Mouse (Mus musculus) heart, adult 2 months (tissue): ENCODE measurements around the gene Gm37240. TPM values are rescaled to one million over a fixed set of nuclear protein-coding genes. Genes with fewer than 3 reads are reported as not detected.

Source experiments
- DNase-seq, 2 experiments: peaks; one replicate each; pipeline ENCODE4 v3.0.0; 2021
- H3K27ac ChIP-seq: fragments of 200-600 bp; 2 replicates; pipeline ENCODE4 v1.8.1; 2022
- H3K27me3 ChIP-seq: fragments of 200-500 bp; 2 replicates; pipeline ENCODE4 v1.6.1; 2012; ENCODE audit warnings: mild to moderate bottlenecking, low read length, inconsistent platforms, mixed read lengths; ENCODE audit not compliant: control insufficient read depth, insufficient read depth
- H3K36me3 ChIP-seq: fragments of 200-500 bp; 2 replicates; pipeline ENCODE4 v1.6.1; 2012; ENCODE audit warnings: low read length, inconsistent platforms; ENCODE audit not compliant: control insufficient read depth, insufficient read depth
- H3K4me1 ChIP-seq: fragments of 200-500 bp; 2 replicates; pipeline ENCODE4 v1.6.1; 2011; ENCODE audit warnings: low read length; ENCODE audit not compliant: control insufficient read depth, insufficient read depth
- H3K4me3 ChIP-seq: fragments of 200-600 bp; 2 replicates; pipeline ENCODE4 v1.8.1; 2022
- H3K79me2 ChIP-seq: fragments of 200-500 bp; replicated peaks from 2 replicates; pipeline ENCODE4 v1.6.1; 2012; ENCODE audit warnings: mild to moderate bottlenecking, inconsistent platforms, low read length, moderate library complexity, mixed read lengths; ENCODE audit not compliant: control insufficient read depth, insufficient read depth
- H3K9ac ChIP-seq: fragments of 200-500 bp; 2 replicates; pipeline ENCODE4 v1.6.1; 2012; ENCODE audit warnings: low read depth, mild to moderate bottlenecking, control low read depth, inconsistent platforms, low read length, mixed read lengths
- CTCF ChIP-seq: fragments of 200-600 bp; IDR thresholded peaks from 2 replicates; pipeline ENCODE4 v1.8.1; 2022; ENCODE audit warnings: antibody characterized with exemption, mild to moderate bottlenecking, moderate library complexity
- EP300 ChIP-seq: fragments of 200-500 bp; IDR thresholded peaks from 2 replicates; pipeline ENCODE4 v1.6.1; 2011; ENCODE audit warnings: low read depth, low read length, control low read depth; ENCODE audit not compliant: insufficient read depth
- POLR2A ChIP-seq: fragments of 200-500 bp; IDR thresholded peaks from 2 replicates; pipeline ENCODE4 v1.6.1; 2011; ENCODE audit warnings: mild to moderate bottlenecking, low read depth, low read length, control low read depth; ENCODE audit not compliant: insufficient read depth
- WGBS: fragments of 180-500 bp; shearing (Covaris S2); methylation state at CpG from one replicate; pipeline ENCODE4 v1.1.7; 2018; 5-methylcytosine and 5-hydroxymethylcytosine counted together
- intact Hi-C: fragments of 180-260 bp; cut with DNase I; formaldehyde crosslinking; loops from one replicate; pipeline ENCODE4 v1.15.1; 2025
- polyA plus RNA-seq: library from polyadenylated mRNA; depleted of rRNA; stranded (reverse); fragments of >200 nt; gene quantifications from 2 replicates; pipeline ENCODE4 v1.2.3, GENCODE M21; 2012
- total RNA-seq, 2 experiments: library from RNA; stranded (reverse); gene quantifications; 2 replicates each; pipeline ENCODE4 v1.2.3; 2021

The Gm37240 gene
- total and polyA plus RNA-seq, 3 experiments = 25.0 to 45.3 (median 36.6) TPM

- no peak overlapping the region for H3K27ac ChIP-seq
- 84% methylated on average over 2 of the region's 2 CpGs for WGBS
- no peaks in the 10 kb centered on the region for H3K4me1 ChIP-seq
- H3K9ac ChIP-seq = no peak overlapping the region
- intact Hi-C loops = no loop called here
- no peak overlapping the region for H3K4me3 ChIP-seq
- no peaks in the 10 kb centered on the region for H3K79me2 ChIP-seq
- no peak for TF ChIP-seq POLR2A
- TF ChIP-seq CTCF = no peak
- no peak for TF ChIP-seq EP300
- no peak for DNase-seq
- no peaks in the 10 kb centered on the region for H3K27me3 ChIP-seq
- H3K36me3 ChIP-seq = no peaks in the 10 kb centered on the region
These were observed 882.1 kb downstream of the Gm37240 start for GRCm38 (mm10) chr3:85005257-85005656.

GRCm38 (mm10) chr3:84988880-84989279 lies 898.4 kb downstream of the Gm37240 start:
- H3K4me3 ChIP-seq = no peak overlapping the region
- intact Hi-C loops = no loop called here
- H3K79me2 ChIP-seq = no peaks in the 10 kb centered on the region
- DNase-seq = no peak
- no peak overlapping the region for H3K27ac ChIP-seq
- H3K27me3 ChIP-seq = no peaks in the 10 kb centered on the region
- no peak overlapping the region for H3K9ac ChIP-seq
- H3K4me1 ChIP-seq = no peaks in the 10 kb centered on the region
- no peaks in the 10 kb centered on the region for H3K36me3 ChIP-seq
- TF ChIP-seq CTCF (no peak), POLR2A (no peak), EP300 (no peak)
- 88% methylated on average over 4 of the region's 4 CpGs for WGBS

GRCm38 (mm10) chr3:84985121-84985625 lies 902.1 kb downstream of the Gm37240 start:
- no peak for TF ChIP-seq EP300
- no peak for TF ChIP-seq CTCF
- TF ChIP-seq POLR2A = no peak
- intact Hi-C loops = no loop called here
- peak in 1 of 2 experiments; percentile 13 for DNase-seq
- no peaks in the 10 kb centered on the region; the same call in 1 of the 2 replicates for H3K4me1 ChIP-seq
- H3K27ac ChIP-seq = no peak overlapping the region
- H3K36me3 ChIP-seq = no peaks in the 10 kb centered on the region
- no peak overlapping the region for H3K9ac ChIP-seq
- WGBS = 71% methylated on average over 8 of the region's 8 CpGs
- H3K4me3 ChIP-seq = no peak overlapping the region
- no peaks in the 10 kb centered on the region for H3K79me2 ChIP-seq
- H3K27me3 ChIP-seq = no peaks in the 10 kb centered on the region

GRCm38 (mm10) chr3:84982688-84983087 lies 904.6 kb downstream of the Gm37240 start:
- TF ChIP-seq EP300 = no peak
- no peak for TF ChIP-seq CTCF
- no peak for TF ChIP-seq POLR2A
- intact Hi-C loops = no loop called here
- DNase-seq = no peak
- H3K36me3 ChIP-seq = no peaks in the 10 kb centered on the region; the same call in 1 of the 2 replicates
- no peaks in the 10 kb centered on the region; the same call in 1 of the 2 replicates for H3K4me1 ChIP-seq
- H3K27ac ChIP-seq = no peak overlapping the region
- no peaks in the 10 kb centered on the region for H3K79me2 ChIP-seq
- no peak overlapping the region for H3K4me3 ChIP-seq
- H3K9ac ChIP-seq = no peak overlapping the region
- no peaks in the 10 kb centered on the region for H3K27me3 ChIP-seq
- 67% methylated on average over 4 of the region's 4 CpGs for WGBS

GRCm38 (mm10) chr3:84980158-84980557 lies 907.2 kb downstream of the Gm37240 start:
- H3K4me1 ChIP-seq = no peaks in the 10 kb centered on the region; the same call in 1 of the 2 replicates
- no peak overlapping the region for H3K9ac ChIP-seq
- H3K27ac ChIP-seq = no peak overlapping the region
- H3K4me3 ChIP-seq = no peak overlapping the region
- peaks cover 2% of the 10 kb centered on the region; the same call in 1 of the 2 replicates for H3K36me3 ChIP-seq
- TF ChIP-seq CTCF = no peak
- TF ChIP-seq EP300 = no peak
- TF ChIP-seq POLR2A = no peak
- 94% methylated on average over 2 of the region's 2 CpGs for WGBS
- intact Hi-C loops = no loop called here
- no peaks in the 10 kb centered on the region for H3K27me3 ChIP-seq
- H3K79me2 ChIP-seq = no peaks in the 10 kb centered on the region
- no peak for DNase-seq

GRCm38 (mm10) chr3:84978676-84979075 lies 908.6 kb downstream of the Gm37240 start:
- WGBS = 91% methylated on average over 11 of the region's 11 CpGs
- H3K27ac ChIP-seq = no peak overlapping the region
- no peaks in the 10 kb centered on the region for H3K79me2 ChIP-seq
- no peak for TF ChIP-seq POLR2A
- TF ChIP-seq EP300 = no peak
- no peak for TF ChIP-seq CTCF
- intact Hi-C loops = no loop called here
- no peaks in the 10 kb centered on the region for H3K27me3 ChIP-seq
- no peak for DNase-seq
- no peak overlapping the region for H3K9ac ChIP-seq
- H3K4me1 ChIP-seq = no peaks in the 10 kb centered on the region; the same call in 1 of the 2 replicates
- peaks cover 2% of the 10 kb centered on the region; the same call in 1 of the 2 replicates for H3K36me3 ChIP-seq
- no peak overlapping the region for H3K4me3 ChIP-seq
